Mouse (Mus musculus) stomach, embryonic 16.5 days (tissue): ENCODE results near the gene Cacna1e. TPM values are rescaled to one million over a fixed set of nuclear protein-coding genes. Genes with fewer than 3 reads are reported as not detected.

ENCODE experiments used
- ATAC-seq: fragments of 200-750 bp; cut with Nextera tagmentation; 2 replicates; pipeline ENCODE4 v1.8.0; 2017; ENCODE audit warnings: moderate number of reproducible peaks, moderate TSS enrichment; ENCODE audit not compliant: insufficient read depth, low FRiP score
- H3K27ac ChIP-seq: fragments of 300-500 bp; sonication (generic); 2 replicates; pipeline ENCODE4 v1.5.1; 2014; ENCODE audit warnings: low read length
- H3K27me3 ChIP-seq: fragments of 300-500 bp; sonication (generic); 2 replicates; pipeline ENCODE4 v1.6.1; 2014; ENCODE audit warnings: low read length, control low read depth, mixed read lengths; ENCODE audit not compliant: control insufficient read depth, insufficient read depth
- H3K36me3 ChIP-seq: fragments of 300-500 bp; sonication (generic); 2 replicates; pipeline ENCODE4 v1.6.1; 2014; ENCODE audit warnings: low read length; ENCODE audit not compliant: control insufficient read depth, insufficient read depth
- H3K4me1 ChIP-seq: fragments of 300-500 bp; sonication (generic); 2 replicates; pipeline ENCODE4 v1.6.1; 2014; ENCODE audit warnings: low read length, control low read depth, mixed read lengths; ENCODE audit not compliant: control insufficient read depth, insufficient read depth
- H3K4me2 ChIP-seq: fragments of 300-500 bp; sonication (generic); 2 replicates; pipeline ENCODE4 v1.6.1; 2014; ENCODE audit warnings: low read depth, low read length, mixed read lengths
- H3K4me3 ChIP-seq: fragments of 300-500 bp; sonication (generic); replicated peaks from 2 replicates; pipeline ENCODE4 v1.5.1; 2014; ENCODE audit warnings: mild to moderate bottlenecking, low read length
- H3K9ac ChIP-seq: fragments of 300-500 bp; sonication (generic); 2 replicates; pipeline ENCODE4 v1.6.1; 2014; ENCODE audit warnings: low read length
- H3K9me3 ChIP-seq: fragments of 300-500 bp; sonication (generic); replicated peaks from 2 replicates; pipeline ENCODE4 v1.6.1; 2016; ENCODE audit warnings: low read length, control low read depth; ENCODE audit not compliant: control insufficient read depth
- WGBS: fragments of 180-500 bp; shearing (Covaris S2); extraction: QIAGEN DNeasy Blood & Tissue Kit; methylation state at CpG from one replicate; pipeline ENCODE4 v1.1.7; 2014; 5-methylcytosine and 5-hydroxymethylcytosine counted together
- polyA plus RNA-seq: library from polyadenylated mRNA; unstranded; fragments of >200 nt; fragmentation: Nextera tagmentation; extraction: Ambion mirVana; gene quantifications from 2 replicates; pipeline ENCODE4 v1.2.1, GENCODE M21; 2015

Cacna1e gene
- polyA plus RNA-seq, 1 experiment from 2014 or later = 1.2 TPM

DNA sequence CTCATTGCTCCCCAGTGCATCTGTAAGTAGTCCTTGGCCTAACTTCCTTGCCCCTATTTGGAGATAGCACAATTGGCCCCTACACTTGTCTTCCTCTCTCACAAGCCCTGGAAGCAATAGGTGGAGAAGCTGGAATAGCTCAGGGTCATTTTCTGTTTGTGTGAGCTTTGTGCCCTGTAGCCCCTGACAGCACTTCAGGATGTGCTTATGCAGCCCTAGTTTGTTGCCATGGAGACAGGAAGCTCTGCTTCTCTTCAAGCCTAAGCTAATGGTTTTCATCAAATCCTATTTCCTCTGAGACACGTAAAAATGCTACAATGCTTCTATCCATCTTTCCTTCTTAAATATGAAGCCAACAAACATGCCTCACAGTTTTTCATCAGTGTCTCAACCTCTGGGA, 328.5 kb downstream of the Cacna1e start:
- no peaks in the 10 kb centered on the region for H3K27me3 ChIP-seq
- no peak overlapping the region for H3K4me3 ChIP-seq
- ATAC-seq = no peak
- H3K9ac ChIP-seq = no peak overlapping the region
- WGBS = 16% methylated on average over 1 of the region's 1 CpGs
- H3K4me1 ChIP-seq = 0 out of 2 replicates have a peak, but pooled peaks cover 3% of the 10 kb centered on the region
- no peaks in the 10 kb centered on the region for H3K36me3 ChIP-seq
- no peak overlapping the region for H3K27ac ChIP-seq
- H3K4me2 ChIP-seq = no peak overlapping the region
- H3K9me3 ChIP-seq = no peaks in the 10 kb centered on the region

DNA sequence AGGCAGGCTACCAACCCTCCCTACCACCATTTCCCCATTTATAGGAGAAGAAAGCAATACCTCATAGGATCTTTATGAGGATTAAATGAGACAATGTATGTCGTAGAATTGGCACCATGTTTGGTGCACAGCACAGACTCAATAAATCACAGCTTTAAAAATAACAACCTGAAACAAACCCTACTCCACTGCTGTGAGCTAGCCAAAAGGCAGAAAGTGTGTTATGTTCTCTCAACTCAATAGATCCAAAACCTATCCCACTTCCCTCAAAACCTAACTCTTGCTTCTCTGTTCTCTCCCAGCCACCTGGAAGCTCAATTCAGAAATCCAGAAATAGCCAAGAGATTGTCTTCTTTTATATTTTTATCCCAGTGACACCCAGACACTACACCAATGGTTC, 331.2 kb downstream of the Cacna1e start:
- ATAC-seq = no peak
- Histone ChIP-seq H3K4me2 (no peak overlapping the region), H3K4me3 (no peak overlapping the region), H3K27ac (no peak overlapping the region), H3K36me3 (no peaks in the 10 kb centered on the region), H3K4me1 (0 out of 2 replicates have a peak, but pooled peaks cover 3% of the 10 kb centered on the region), H3K9me3 (no peaks in the 10 kb centered on the region), H3K9ac (no peak overlapping the region), H3K27me3 (no peaks in the 10 kb centered on the region)
- 44% methylated on average over 1 of the region's 1 CpGs for WGBS

DNA sequence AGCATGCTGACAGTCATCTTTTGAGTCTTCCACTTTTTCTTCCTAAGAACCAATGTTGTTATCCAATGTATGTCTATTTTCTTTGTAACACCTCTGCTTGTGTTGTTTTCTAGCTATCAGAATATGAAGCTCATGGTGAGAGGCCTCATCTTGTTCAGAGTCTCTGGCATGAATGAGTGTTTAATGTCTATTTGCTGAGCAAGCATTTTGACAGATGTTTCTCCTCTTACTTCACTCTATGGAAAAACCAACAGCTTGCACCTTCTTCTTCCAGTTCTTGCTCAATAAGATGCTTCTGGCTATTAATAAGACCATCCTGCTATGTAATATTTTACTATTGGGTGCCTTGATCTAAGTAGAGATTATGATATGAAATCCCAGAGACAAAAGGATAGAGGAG, 346.9 kb downstream of the Cacna1e start:
- Histone ChIP-seq H3K36me3 (no peaks in the 10 kb centered on the region), H3K4me1 (no peaks in the 10 kb centered on the region), H3K4me3 (no peak overlapping the region), H3K9me3 (no peaks in the 10 kb centered on the region), H3K4me2 (no peak overlapping the region), H3K9ac (no peak overlapping the region), H3K27me3 (no peaks in the 10 kb centered on the region), H3K27ac (no peak overlapping the region)
- no peak for ATAC-seq

DNA sequence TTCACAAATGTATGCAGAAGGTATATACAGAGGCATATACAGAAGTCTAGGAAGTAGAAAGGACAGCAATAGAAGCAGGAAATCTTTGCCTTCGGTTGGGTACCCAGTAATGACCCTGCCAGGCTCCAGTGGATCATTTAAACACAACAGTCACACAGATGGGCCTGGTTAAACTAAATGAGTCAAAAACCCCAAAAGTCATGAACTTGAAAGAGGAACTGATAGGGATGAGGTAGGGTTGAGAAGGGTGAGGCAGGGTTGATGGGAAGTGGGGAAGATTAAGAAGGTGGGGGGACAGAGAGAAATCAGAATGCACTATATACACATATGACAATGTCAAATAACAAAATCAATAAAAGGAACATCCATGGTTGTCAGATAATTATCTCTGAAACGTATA, 347.5 kb downstream of the Cacna1e start:
- no peak for ATAC-seq
- Histone ChIP-seq H3K9me3 (no peaks in the 10 kb centered on the region), H3K9ac (no peak overlapping the region), H3K4me3 (no peak overlapping the region), H3K36me3 (no peaks in the 10 kb centered on the region), H3K27ac (no peak overlapping the region), H3K27me3 (no peaks in the 10 kb centered on the region), H3K4me1 (no peaks in the 10 kb centered on the region), H3K4me2 (no peak overlapping the region)
- WGBS = 71% methylated on average over 2 of the region's 2 CpGs

DNA sequence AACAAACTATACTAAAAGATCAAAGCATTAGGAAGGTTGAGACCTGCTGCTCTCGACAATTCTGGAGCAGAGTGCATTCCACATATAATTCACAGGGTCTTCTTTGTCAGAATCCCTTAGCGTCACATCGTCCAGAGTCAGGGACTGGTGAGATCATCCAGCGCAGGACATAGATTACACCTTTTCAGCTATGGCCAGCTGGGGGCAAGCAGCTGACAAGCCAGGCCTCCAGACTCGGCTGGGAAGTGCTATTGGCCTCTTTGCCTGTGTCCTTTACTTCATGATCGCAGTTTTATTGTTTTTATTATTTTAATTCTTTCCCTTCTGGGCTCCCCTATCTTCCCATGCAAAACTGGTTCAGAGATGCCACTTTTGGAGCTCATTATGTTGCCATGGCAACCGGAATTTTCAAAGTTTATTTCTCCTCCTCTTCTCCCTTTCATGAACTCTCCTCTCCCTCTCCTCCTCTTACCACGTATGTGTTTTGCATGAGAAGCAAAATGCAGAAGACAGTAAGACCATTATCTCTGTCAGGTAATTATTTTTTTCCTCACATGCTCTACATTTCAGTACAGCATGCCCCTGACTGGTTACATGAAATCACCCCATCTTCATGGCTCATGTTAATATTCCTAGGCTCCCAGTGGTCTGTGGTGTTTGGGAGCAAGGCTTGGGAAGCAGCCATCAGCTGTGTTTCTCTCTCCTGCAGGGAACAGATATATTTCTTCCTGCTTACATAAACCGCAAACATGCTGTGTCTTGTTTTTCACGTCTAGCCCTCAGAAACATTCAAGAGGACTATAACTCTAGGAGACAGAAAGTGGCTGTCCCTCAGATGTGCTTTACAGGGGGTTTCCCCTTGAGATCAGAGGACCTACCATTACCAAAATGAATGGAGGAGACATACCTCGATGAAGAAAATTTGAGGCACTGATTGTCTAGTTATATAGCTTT, 351.0 kb downstream of the Cacna1e start:
- H3K27ac ChIP-seq = no peak overlapping the region
- no peaks in the 10 kb centered on the region for H3K27me3 ChIP-seq
- H3K4me1 ChIP-seq = no peaks in the 10 kb centered on the region
- H3K9ac ChIP-seq = no peak overlapping the region
- H3K9me3 ChIP-seq = no peaks in the 10 kb centered on the region
- no peak overlapping the region for H3K4me3 ChIP-seq
- H3K4me2 ChIP-seq = no peak overlapping the region
- no peaks in the 10 kb centered on the region for H3K36me3 ChIP-seq
- WGBS = 70% methylated on average over 11 of the region's 11 CpGs
- no peak for ATAC-seq

DNA sequence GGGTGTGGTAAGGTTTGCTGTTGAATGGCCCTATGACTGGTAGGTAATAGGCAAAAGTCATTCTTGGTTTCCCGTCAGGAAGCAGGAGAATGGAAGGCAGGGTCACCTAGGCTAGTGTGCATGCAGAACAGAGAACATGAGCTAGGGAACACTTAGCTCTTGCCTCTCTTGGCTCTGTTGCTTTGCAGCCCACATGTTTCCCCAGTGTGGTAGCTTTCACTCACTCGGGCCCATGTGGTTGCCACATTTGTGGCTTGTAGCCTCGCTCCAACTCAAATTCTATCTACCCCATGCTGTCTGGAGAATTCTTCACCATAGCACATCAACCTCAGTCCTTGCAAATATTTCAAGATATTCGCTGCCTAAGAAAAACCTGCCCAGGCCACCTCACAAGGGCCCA, 354.6 kb downstream of the Cacna1e start:
- Histone ChIP-seq H3K27me3 (no peaks in the 10 kb centered on the region), H3K4me2 (no peak overlapping the region), H3K4me3 (no peak overlapping the region), H3K9me3 (no peaks in the 10 kb centered on the region), H3K27ac (no peak overlapping the region), H3K4me1 (no peaks in the 10 kb centered on the region), H3K9ac (no peak overlapping the region), H3K36me3 (no peaks in the 10 kb centered on the region)
- 89% methylated on average over 4 of the region's 4 CpGs for WGBS
- ATAC-seq = no peak

DNA sequence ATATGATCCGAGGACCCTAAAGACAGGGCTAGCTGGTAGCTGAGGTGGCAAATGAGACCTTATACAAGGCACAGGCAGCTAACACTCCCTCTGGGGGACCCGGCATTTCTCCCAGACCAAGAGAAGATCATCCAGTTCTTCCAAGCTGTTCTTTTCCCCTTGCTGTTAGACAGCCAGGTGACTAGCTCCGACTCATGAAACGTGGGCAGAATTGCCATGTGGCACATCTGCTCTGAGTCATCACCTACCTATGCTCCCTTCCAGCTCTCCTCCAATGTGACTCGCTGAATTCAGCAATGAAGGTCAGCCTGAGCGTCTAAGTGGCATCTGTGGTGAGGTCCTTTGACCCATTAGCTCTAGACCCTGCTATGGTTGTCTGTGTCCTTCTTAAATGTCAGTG, 355.5 kb downstream of the Cacna1e start:
- no peak for ATAC-seq
- Histone ChIP-seq H3K27ac (no peak overlapping the region), H3K9ac (no peak overlapping the region), H3K36me3 (no peaks in the 10 kb centered on the region), H3K9me3 (no peaks in the 10 kb centered on the region), H3K4me3 (no peak overlapping the region), H3K4me2 (no peak overlapping the region), H3K4me1 (no peaks in the 10 kb centered on the region), H3K27me3 (no peaks in the 10 kb centered on the region)
- WGBS = 82% methylated on average over 6 of the region's 6 CpGs

DNA sequence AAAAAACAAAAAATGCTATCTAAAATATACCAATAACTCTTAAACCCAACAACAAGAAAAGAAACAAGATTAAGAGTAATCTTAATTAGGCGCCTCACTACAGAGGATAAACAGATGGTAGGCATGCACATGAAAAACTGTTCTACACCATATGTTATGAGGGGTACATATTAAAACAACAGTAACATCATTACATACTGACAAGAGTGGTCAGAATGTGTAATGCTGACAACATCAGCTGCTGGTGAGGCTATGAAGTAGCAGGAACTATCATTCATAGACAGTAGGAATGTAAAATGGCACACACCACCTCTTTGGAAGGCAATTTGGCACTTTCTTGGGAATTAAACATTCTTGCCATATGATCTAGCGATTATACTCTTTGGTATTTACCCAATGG, 363.6 kb downstream of the Cacna1e start:
- ATAC-seq = no peak
- Histone ChIP-seq H3K36me3 (no peaks in the 10 kb centered on the region), H3K4me2 (no peak overlapping the region), H3K27me3 (no peaks in the 10 kb centered on the region), H3K9ac (no peak overlapping the region), H3K4me3 (no peak overlapping the region), H3K27ac (no peak overlapping the region), H3K4me1 (no peaks in the 10 kb centered on the region), H3K9me3 (no peaks in the 10 kb centered on the region)
- WGBS = 92% methylated on average over 2 of the region's 2 CpGs

DNA sequence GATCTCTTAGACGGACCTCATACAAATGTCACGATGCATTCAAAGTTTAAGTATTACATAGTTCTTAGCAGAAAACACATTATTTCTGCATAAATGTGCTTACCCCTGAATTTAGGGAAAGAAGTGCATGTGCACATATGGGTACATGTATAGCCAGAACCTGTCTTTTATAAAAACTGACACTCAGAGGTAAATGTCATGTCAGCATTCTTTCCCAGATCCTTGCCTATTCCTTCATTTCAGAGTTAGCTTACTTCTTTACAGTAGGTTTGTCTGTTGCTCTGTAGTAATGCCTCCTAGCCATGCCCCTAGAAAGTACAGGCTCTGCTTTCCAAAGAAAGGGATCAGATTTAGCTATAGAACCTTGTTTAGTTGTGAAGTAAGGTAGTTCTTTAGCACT, 369.0 kb downstream of the Cacna1e start:
- Histone ChIP-seq H3K36me3 (no peaks in the 10 kb centered on the region), H3K4me2 (no peak overlapping the region), H3K27me3 (no peaks in the 10 kb centered on the region), H3K9me3 (no peaks in the 10 kb centered on the region), H3K4me3 (no peak overlapping the region), H3K4me1 (no peaks in the 10 kb centered on the region), H3K9ac (no peak overlapping the region), H3K27ac (no peak overlapping the region)
- 85% methylated on average over 2 of the region's 2 CpGs for WGBS
- no peak for ATAC-seq
